Mouse (Mus musculus): Measurements from ENCODE around the gene Pfn4.
"Not testable (repeated sequence)": the region's sequence is repeated elsewhere in the genome, so short reads cannot be mapped to it uniquely, and the experiment has no call there.

DNA sequence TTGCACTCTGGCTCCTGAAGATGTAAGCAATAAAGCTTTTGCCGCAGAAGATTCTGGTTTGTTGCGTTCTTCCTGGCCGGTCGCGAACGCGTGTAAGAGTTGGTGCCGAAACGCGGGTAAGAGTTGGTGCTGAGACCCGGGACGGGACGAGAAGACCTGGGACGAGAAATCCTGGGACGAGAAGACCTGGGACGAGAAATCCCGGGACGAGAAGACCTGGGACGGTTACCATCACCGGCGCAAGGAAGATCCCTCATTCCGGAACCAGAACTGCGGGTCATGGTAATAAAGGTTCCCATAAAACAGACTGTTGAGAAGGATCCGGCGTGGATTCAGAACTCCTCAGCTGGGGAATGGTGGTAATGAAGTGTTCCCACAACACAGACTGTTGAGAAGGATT lies 19.3 kb downstream of the Pfn4 start:
- not testable (repeated sequence) for TF ChIP-seq CTCF, EP300 (IDR thresholded peaks at IDR 0.05; ENCODE audit: low read depth)

Measured in heart, postnatal 0 days (tissue).